16 mouse cellular contexts compared by ENCODE assay signal in genomic region chr3:144535056-144535455, GRCm38 (mm10).
DNase-seq lines count a peak whose midpoint lies in the region; ATAC-seq lines count a peak whose summit lies in the region.
"Had no signal": no experiment of that assay in that cellular context is flagged by ENCODE, and none has a peak within 500 bp of the region (broad histone marks: within the 10 kb centered on the region; RNA-seq: fewer than 3 reads in every experiment).

No protein-coding gene starts in this region.

- DNase-seq in frontal cortex, postnatal 25 days (ENCODE audit: low spot score in 2 of 2), result no peak
- DNase-seq: adrenal gland, adult 2 months; adrenal gland, adult 8-10 months; adrenal gland, postnatal 10 days; adrenal gland, postnatal 14 days; adrenal gland, postnatal 25 days; adrenal gland, postnatal 36 days; B cell, adult 2 months; cerebellum, adult 11 months; cerebellum, adult 11-12 months; cerebellum, adult 18-20 months; cerebellum, adult 2 months had no signal

- 0 out of 2 replicates have a peak, but pooled peaks have one; percentile 29 for ATAC-seq in frontal cortex, adult (ENCODE audit: low TSS enrichment)
- ATAC-seq: activated CD4-positive, CD25-positive, alpha-beta regulatory T cell, adult 4 months; CD4-positive, CD25-positive, alpha-beta regulatory T cell, adult 4 months; Patski had no signal
